Mouse (Mus musculus): Measurements from ENCODE around the gene Lce6a. TPM values are rescaled to one million over a fixed set of nuclear protein-coding genes. Genes with fewer than 3 reads are reported as not detected.

The Lce6a gene
- polyA plus RNA-seq (2014; fragmentation: Nextera tagmentation; extraction: Ambion mirVana), result not detected in 2 replicates

- Histone ChIP-seq H3K9ac (ENCODE audit: low read length) (no peak within 1 kb of the TSS), H3K27ac (ENCODE audit: low read depth, low read length) (no peak within 1 kb of the TSS), H3K4me3 (ENCODE audit: low read depth, low read length) (no peak within 1 kb of the TSS), H3K4me2 (ENCODE audit: low read length) (no peak within 1 kb of the TSS), H3K9me3 (replicated peaks; ENCODE audit: control insufficient read depth, low read length) (no peaks in the 10 kb centered on the region), H3K4me1 (ENCODE audit: control insufficient read depth, insufficient read depth, low read length) (no peaks in the 10 kb centered on the region), H3K36me3 (ENCODE audit: control insufficient read depth, insufficient read depth, low read length) (no peaks in the 10 kb centered on the region), H3K27me3 (replicated peaks; ENCODE audit: control insufficient read depth, insufficient read depth, low read length) (no peaks in the 10 kb centered on the region)
- 85% methylated on average over 2 of the region's 2 CpGs for WGBS
- no peak for DNase-seq (ENCODE audit: low spot score)
- no peak for ATAC-seq
These were observed at the start of gene Lce6a for GRCm38 (mm10) chr3:92621560-92621959. Gene Lce6a (minus strand): TSS chr3:92621660.

- Histone ChIP-seq H3K4me2 (ENCODE audit: low read length) (no peak within 1 kb of the TSS), H3K4me3 (ENCODE audit: low read depth, low read length) (no peak within 1 kb of the TSS), H3K4me1 (ENCODE audit: control insufficient read depth, insufficient read depth, low read length) (no peaks in the 10 kb centered on the region), H3K27ac (ENCODE audit: low read depth, low read length) (no peak within 1 kb of the TSS), H3K9ac (ENCODE audit: low read length) (no peak within 1 kb of the TSS), H3K36me3 (ENCODE audit: control insufficient read depth, insufficient read depth, low read length) (no peaks in the 10 kb centered on the region), H3K27me3 (replicated peaks; ENCODE audit: control insufficient read depth, insufficient read depth, low read length) (no peaks in the 10 kb centered on the region), H3K9me3 (replicated peaks; ENCODE audit: control insufficient read depth, low read length) (no peaks in the 10 kb centered on the region)
- no peak for DNase-seq (ENCODE audit: low spot score)
- no peak for ATAC-seq
These were observed 48.8 kb upstream of the Lce6a start, which contains the start of gene Lce1a2 for GRCm38 (mm10) chr3:92670215-92670614. Gene Lce1a2 (minus strand): TSS chr3:92670315.

GRCm38 (mm10) chr3:92656826-92657225 is 35.4 kb upstream of the Lce6a start, which contains the start of gene Lce1b:
Gene Lce1b (minus strand): TSS chr3:92656926.
- Histone ChIP-seq H3K27ac (ENCODE audit: low read depth, low read length) (no peak within 1 kb of the TSS), H3K4me3 (ENCODE audit: low read depth, low read length) (no peak within 1 kb of the TSS), H3K9ac (ENCODE audit: low read length) (no peak within 1 kb of the TSS), H3K27me3 (replicated peaks; ENCODE audit: control insufficient read depth, insufficient read depth, low read length) (no peaks in the 10 kb centered on the region), H3K36me3 (ENCODE audit: control insufficient read depth, insufficient read depth, low read length) (no peaks in the 10 kb centered on the region), H3K4me1 (ENCODE audit: control insufficient read depth, insufficient read depth, low read length) (no peaks in the 10 kb centered on the region), H3K9me3 (replicated peaks; ENCODE audit: control insufficient read depth, low read length) (no peaks in the 10 kb centered on the region), H3K4me2 (ENCODE audit: low read length) (no peak within 1 kb of the TSS)
- ATAC-seq (no peak), DNase-seq (ENCODE audit: low spot score) (no peak)

GRCm38 (mm10) chr3:92648207-92648606 is 26.7 kb upstream of the Lce6a start, which contains the start of gene Lce1a1:
Gene Lce1a1 (minus strand): TSS chr3:92648307.
- no peak within 1 kb of the TSS for H3K9ac ChIP-seq (ENCODE audit: low read length)
- ATAC-seq (no peak), DNase-seq (ENCODE audit: low spot score) (no peak)
- H3K27me3 ChIP-seq (replicated peaks; ENCODE audit: control insufficient read depth, insufficient read depth, low read length), result no peaks in the 10 kb centered on the region
- no peak within 1 kb of the TSS for H3K4me3 ChIP-seq (ENCODE audit: low read depth, low read length)
- H3K4me1 ChIP-seq (ENCODE audit: control insufficient read depth, insufficient read depth, low read length), result no peaks in the 10 kb centered on the region
- 86% methylated on average over 1 of the region's 1 CpGs for WGBS
- H3K36me3 ChIP-seq (ENCODE audit: control insufficient read depth, insufficient read depth, low read length), result no peaks in the 10 kb centered on the region
- H3K27ac ChIP-seq (ENCODE audit: low read depth, low read length), result no peak within 1 kb of the TSS
- H3K4me2 ChIP-seq (ENCODE audit: low read length), result no peak within 1 kb of the TSS
- no peaks in the 10 kb centered on the region for H3K9me3 ChIP-seq (replicated peaks; ENCODE audit: control insufficient read depth, low read length)

GRCm38 (mm10) chr3:92639854-92640253 is 18.4 kb upstream of the Lce6a start:
- Histone ChIP-seq H3K4me1 (ENCODE audit: control insufficient read depth, insufficient read depth, low read length) (no peaks in the 10 kb centered on the region), H3K9ac (ENCODE audit: low read length) (no peak overlapping the region), H3K4me3 (ENCODE audit: low read depth, low read length) (no peak overlapping the region), H3K9me3 (replicated peaks; ENCODE audit: control insufficient read depth, low read length) (no peaks in the 10 kb centered on the region), H3K27ac (ENCODE audit: low read depth, low read length) (no peak overlapping the region), H3K27me3 (replicated peaks; ENCODE audit: control insufficient read depth, insufficient read depth, low read length) (no peaks in the 10 kb centered on the region), H3K4me2 (ENCODE audit: low read length) (no peak overlapping the region), H3K36me3 (ENCODE audit: control insufficient read depth, insufficient read depth, low read length) (no peaks in the 10 kb centered on the region)
- DNase-seq (ENCODE audit: low spot score) (no peak), ATAC-seq (no peak)
- 93% methylated on average over 15 of the region's 15 CpGs for whole genome bisulfite sequencing

GRCm38 (mm10) chr3:92638653-92638991 is 17.2 kb upstream of the Lce6a start:
- Histone ChIP-seq H3K4me2 (ENCODE audit: low read length) (no peak overlapping the region), H3K4me1 (ENCODE audit: control insufficient read depth, insufficient read depth, low read length) (no peaks in the 10 kb centered on the region), H3K27ac (ENCODE audit: low read depth, low read length) (no peak overlapping the region), H3K9me3 (replicated peaks; ENCODE audit: control insufficient read depth, low read length) (no peaks in the 10 kb centered on the region), H3K36me3 (ENCODE audit: control insufficient read depth, insufficient read depth, low read length) (no peaks in the 10 kb centered on the region), H3K27me3 (replicated peaks; ENCODE audit: control insufficient read depth, insufficient read depth, low read length) (no peaks in the 10 kb centered on the region), H3K9ac (ENCODE audit: low read length) (no peak overlapping the region), H3K4me3 (ENCODE audit: low read depth, low read length) (no peak overlapping the region)
- peak; percentile 2 for DNase-seq (ENCODE audit: low spot score)
- WGBS, result 43% methylated on average over 3 of the region's 3 CpGs
- no peak for ATAC-seq

GRCm38 (mm10) chr3:92637745-92638652 is 16.5 kb upstream of the Lce6a start:
- Histone ChIP-seq H3K27me3 (replicated peaks; ENCODE audit: control insufficient read depth, insufficient read depth, low read length) (no peaks in the 10 kb centered on the region), H3K27ac (ENCODE audit: low read depth, low read length) (no peak overlapping the region), H3K9me3 (replicated peaks; ENCODE audit: control insufficient read depth, low read length) (no peaks in the 10 kb centered on the region), H3K9ac (ENCODE audit: low read length) (no peak overlapping the region), H3K36me3 (ENCODE audit: control insufficient read depth, insufficient read depth, low read length) (no peaks in the 10 kb centered on the region), H3K4me1 (ENCODE audit: control insufficient read depth, insufficient read depth, low read length) (no peaks in the 10 kb centered on the region), H3K4me2 (ENCODE audit: low read length) (no peak overlapping the region), H3K4me3 (ENCODE audit: low read depth, low read length) (no peak overlapping the region)
- WGBS, result 6% methylated on average over 1 of the region's 1 CpGs
- DNase-seq (ENCODE audit: low spot score) (peak; percentile 69), ATAC-seq (peak; percentile 81)

GRCm38 (mm10) chr3:92609804-92610203 is 11.7 kb downstream of the Lce6a start:
- no peak overlapping the region for H3K4me3 ChIP-seq (ENCODE audit: low read depth, low read length)
- no peak overlapping the region for H3K27ac ChIP-seq (ENCODE audit: low read depth, low read length)
- no peak overlapping the region for H3K9ac ChIP-seq (ENCODE audit: low read length)
- WGBS, result 67% methylated on average over 1 of the region's 1 CpGs
- H3K27me3 ChIP-seq (replicated peaks; ENCODE audit: control insufficient read depth, insufficient read depth, low read length), result no peaks in the 10 kb centered on the region
- H3K36me3 ChIP-seq (ENCODE audit: control insufficient read depth, insufficient read depth, low read length), result no peaks in the 10 kb centered on the region
- DNase-seq (ENCODE audit: low spot score) (no peak), ATAC-seq (no peak)
- H3K4me1 ChIP-seq (ENCODE audit: control insufficient read depth, insufficient read depth, low read length), result no peaks in the 10 kb centered on the region
- no peak overlapping the region for H3K4me2 ChIP-seq (ENCODE audit: low read length)
- H3K9me3 ChIP-seq (replicated peaks; ENCODE audit: control insufficient read depth, low read length), result no peaks in the 10 kb centered on the region

GRCm38 (mm10) chr3:92607392-92607791 is 14.1 kb downstream of the Lce6a start, which contains the start of gene 2210017I01Rik:
Gene 2210017I01Rik (minus strand): TSS chr3:92607492.
- H3K9me3 ChIP-seq (replicated peaks; ENCODE audit: control insufficient read depth, low read length), result no peaks in the 10 kb centered on the region
- H3K9ac ChIP-seq (ENCODE audit: low read length), result no peak within 1 kb of the TSS
- H3K4me1 ChIP-seq (ENCODE audit: control insufficient read depth, insufficient read depth, low read length), result no peaks in the 10 kb centered on the region
- DNase-seq (ENCODE audit: low spot score) (no peak), ATAC-seq (no peak)
- H3K36me3 ChIP-seq (ENCODE audit: control insufficient read depth, insufficient read depth, low read length), result no peaks in the 10 kb centered on the region
- H3K27ac ChIP-seq (ENCODE audit: low read depth, low read length), result no peak within 1 kb of the TSS
- no peak within 1 kb of the TSS for H3K4me2 ChIP-seq (ENCODE audit: low read length)
- no peaks in the 10 kb centered on the region for H3K27me3 ChIP-seq (replicated peaks; ENCODE audit: control insufficient read depth, insufficient read depth, low read length)
- no peak within 1 kb of the TSS for H3K4me3 ChIP-seq (ENCODE audit: low read depth, low read length)

All from forebrain, embryonic 14.5 days (tissue).